Comparison of ENCODE assay signal across 9 mouse cellular contexts in genomic region chr1:133178732-133179440, GRCm38 (mm10). TPM values are rescaled to one million over a fixed set of nuclear protein-coding genes. Genes with fewer than 3 reads are reported as not detected.
A peak's percentile ranks its signal among the peaks of the same experiment; 100 is the strongest.
DNase-seq lines count a peak whose midpoint lies in the region; ATAC-seq and TF ChIP-seq lines count a peak whose summit lies in the region.
"Had no signal": no experiment of that assay in that cellular context is flagged by ENCODE, and none has a peak within 500 bp of the region (broad histone marks: within the 10 kb centered on the region; RNA-seq: fewer than 3 reads in every experiment).

No protein-coding gene starts in this region.

- no peak for TF ChIP-seq POLR2A in small intestine, adult 2 months (IDR thresholded peaks at IDR 0.05; ENCODE audit: low read depth, low read length)

- no peak for TF ChIP-seq CTCF in small intestine, adult 2 months (IDR thresholded peaks at IDR 0.05; ENCODE audit: extremely low read depth, insufficient read length, insufficient replicate concordance, low read depth, low read length)

- H3K9ac ChIP-seq in embryonic facial prominence, embryonic 15.5 days: no peak overlapping the region
- H3K9ac ChIP-seq in kidney, embryonic 14.5 days (ENCODE audit: low read depth, low read length): no peak overlapping the region

- H3K4me3 ChIP-seq in embryonic facial prominence, embryonic 15.5 days (replicated peaks): no peak overlapping the region
- no peak overlapping the region for H3K4me3 ChIP-seq in small intestine, adult 2 months (ENCODE audit: low read depth, low read length)
- no peak overlapping the region for H3K4me3 ChIP-seq in kidney, embryonic 14.5 days (ENCODE audit: low read length)

- 63% methylated on average over 11 of the region's 11 CpGs for WGBS in embryonic facial prominence, embryonic 15.5 days
- WGBS in small intestine, adult 2 months: 25% methylated on average over 11 of the region's 11 CpGs
- 82% methylated on average over 11 of the region's 11 CpGs for WGBS in kidney, embryonic 14.5 days

- H3K27me3 ChIP-seq in embryonic facial prominence, embryonic 15.5 days: peaks cover 25% of the 10 kb centered on the region
- H3K27me3 ChIP-seq in small intestine, adult 2 months (ENCODE audit: control insufficient read depth, insufficient read depth, low read length): no peaks in the 10 kb centered on the region
- H3K27me3 ChIP-seq in kidney, embryonic 14.5 days (ENCODE audit: control insufficient read depth, insufficient read depth, low read length): peaks cover 23% of the 10 kb centered on the region

- H3K9me3 ChIP-seq in embryonic facial prominence, embryonic 15.5 days (replicated peaks): no peaks in the 10 kb centered on the region
- no peaks in the 10 kb centered on the region for H3K9me3 ChIP-seq in kidney, embryonic 14.5 days (ENCODE audit: control insufficient read depth, low read length)

- H3K36me3 ChIP-seq in embryonic facial prominence, embryonic 15.5 days: no peaks in the 10 kb centered on the region
- H3K36me3 ChIP-seq in small intestine, adult 2 months (ENCODE audit: control insufficient read depth, insufficient read depth, low read length): peaks cover 22% of the 10 kb centered on the region
- H3K36me3 ChIP-seq in kidney, embryonic 14.5 days (ENCODE audit: control insufficient read depth, insufficient read depth, low read length): no peaks in the 10 kb centered on the region

- peaks cover 38% of the 10 kb centered on the region for H3K4me1 ChIP-seq in embryonic facial prominence, embryonic 15.5 days
- peaks cover 19% of the 10 kb centered on the region for H3K4me1 ChIP-seq in small intestine, adult 2 months (ENCODE audit: control insufficient read depth, insufficient read depth, insufficient read length, low read length)
- peaks cover 22% of the 10 kb centered on the region for H3K4me1 ChIP-seq in kidney, embryonic 14.5 days (ENCODE audit: control insufficient read depth, insufficient read depth, low read length)

- intact Hi-C loops in left cerebral cortex, postnatal 10 days (cut with DNase I): loop anchor here (2.0 to 10.0 kb wide), 2 partner anchors 172 to 426 kb away; partner anchors contain the start of gene Ren1

- no peak for ATAC-seq in embryonic facial prominence, embryonic 15.5 days (ENCODE audit: insufficient number of reproducible peaks, low FRiP score, low TSS enrichment, low read depth)
- ATAC-seq in kidney, embryonic 14.5 days (ENCODE audit: low FRiP score, low TSS enrichment): no peak

- DNase-seq in layer of hippocampus, adult 9-11 months: peak; percentile 61
- no peak for DNase-seq in layer of hippocampus, adult 9-10 months (ENCODE audit: low spot score)
- DNase-seq in left cerebral cortex, postnatal 10 days (ENCODE audit: extremely low spot score in 1 of 2, low spot score in 2 of 2): peak; percentile 48 to 55
- DNase-seq in c-Kit-positive CD71-positive TER-119-positive erythroid progenitor cells, embryonic 14.5 days (ENCODE audit: low spot score): no peak
- DNase-seq in gastrocnemius, postnatal 4 days (ENCODE audit: low spot score in 2 of 2): no peak

- peak overlapping the region; percentile 39; the same call in 1 of the 2 replicates for H3K27ac ChIP-seq in embryonic facial prominence, embryonic 15.5 days (replicated peaks)
- peak overlapping the region; percentile 59 for H3K27ac ChIP-seq in small intestine, adult 2 months (ENCODE audit: insufficient read depth, low read depth, low read length)
- no peak overlapping the region for H3K27ac ChIP-seq in kidney, embryonic 14.5 days (ENCODE audit: low read depth, low read length)
- H3K27ac ChIP-seq: macrophage had no signal

- no peak overlapping the region for H3K4me2 ChIP-seq in embryonic facial prominence, embryonic 15.5 days (replicated peaks)
- H3K4me2 ChIP-seq in kidney, embryonic 14.5 days (replicated peaks; ENCODE audit: low read depth, low read length): no peak overlapping the region

RNA-seq across cellular contexts. Expression of gene Plekha6, which starts 14.9 kb away (rescaled TPM):
- 7.2 and 7.8 TPM in 2 replicates for polyA plus RNA-seq in embryonic facial prominence, embryonic 15.5 days (2015; fragmentation: Nextera tagmentation; extraction: Ambion mirVana)
- 10 to 100 TPM; 57.2 to 59.3 TPM for total RNA-seq in left cerebral cortex, postnatal 10 days (2021)
- 37.1 and 104 TPM in 2 replicates for polyA plus RNA-seq in small intestine, adult 2 months (2012; rRNA removed)
- polyA plus RNA-seq in kidney, embryonic 14.5 days (2014; fragmentation: Nextera tagmentation; extraction: Ambion mirVana): 3.3 and 6.1 TPM in 2 replicates
- total RNA-seq in gastrocnemius, postnatal 4 days (2021): 10 to 100 TPM; 12.6 to 14.4 TPM
- polyA plus RNA-seq: macrophage had no signal

RNA-seq across cellular contexts. Expression of gene Ppp1r15b, which starts 47.9 kb away (rescaled TPM):
- 34.8 and 35.6 TPM in 2 replicates for polyA plus RNA-seq in embryonic facial prominence, embryonic 15.5 days (2015; fragmentation: Nextera tagmentation; extraction: Ambion mirVana)
- 10 to 100 TPM; 43.6 to 44.1 TPM for total RNA-seq in left cerebral cortex, postnatal 10 days (2021)
- 26.7 and 43.3 TPM in 2 replicates for polyA plus RNA-seq in small intestine, adult 2 months (2012; rRNA removed)
- 17.9 and 49.4 TPM in 2 replicates for polyA plus RNA-seq in kidney, embryonic 14.5 days (2014; fragmentation: Nextera tagmentation; extraction: Ambion mirVana)
- total RNA-seq in gastrocnemius, postnatal 4 days (2021): 10 to 100 TPM; 46.0 to 49.1 TPM

Comparison
In these comparisons a context has a peak if more than half of its experiments do, and no peak if none do; other contexts are left out.
1. DNase-seq: peak in layer of hippocampus, adult 9-11 months (single experiment) and left cerebral cortex, postnatal 10 days (2 of 2); none in layer of hippocampus, adult 9-10 months (single experiment), c-Kit-positive CD71-positive TER-119-positive erythroid progenitor cells, embryonic 14.5 days (single experiment) and gastrocnemius, postnatal 4 days (0 of 2).